Mouse (Mus musculus) right cerebral cortex, adult 18-20 months (tissue): ENCODE results near the gene Macf1.
"Not testable (repeated sequence)": the region's sequence is repeated elsewhere in the genome, so short reads cannot be mapped to it uniquely, and the experiment has no call there.

Experiments
- DNase-seq: peaks from one replicate; pipeline ENCODE4 v3.0.0; 2022; ENCODE audit warnings: mixed read lengths

Macf1 gene

GRCm38 (mm10) chr4:123669696-123670095 lies 14.5 kb downstream of the Macf1 start:
- no peak for DNase-seq

GRCm38 (mm10) chr4:123667260-123667867 lies 16.8 kb downstream of the Macf1 start:
- peak; percentile 83 for DNase-seq

- DNase-seq, result no peak
Measured at GRCm38 (mm10) chr4:123666517-123666916, 17.6 kb downstream of the Macf1 start.

- no peak for DNase-seq
Measured at GRCm38 (mm10) chr4:123665681-123666278, 18.4 kb downstream of the Macf1 start.

- DNase-seq, result no peak
Measured at GRCm38 (mm10) chr4:123664951-123665661, 19.1 kb downstream of the Macf1 start.

- peak; percentile 77 for DNase-seq
Measured at GRCm38 (mm10) chr4:123664021-123664950, 19.9 kb downstream of the Macf1 start.

- DNase-seq, result no peak
Measured at GRCm38 (mm10) chr4:123663688-123663965, 20.5 kb downstream of the Macf1 start.

GRCm38 (mm10) chr4:123662914-123663687 lies 21.1 kb downstream of the Macf1 start:
- DNase-seq, result no peak

- DNase-seq, result no peak
Measured at GRCm38 (mm10) chr4:123658175-123658574, 26.0 kb downstream of the Macf1 start.

GRCm38 (mm10) chr4:123655245-123655644 lies 28.9 kb downstream of the Macf1 start:
- no peak for DNase-seq

- no peak for DNase-seq
Measured at GRCm38 (mm10) chr4:123654566-123654965, 29.6 kb downstream of the Macf1 start.

- not testable (repeated sequence) for DNase-seq
Measured at GRCm38 (mm10) chr4:123653446-123653845, 30.7 kb downstream of the Macf1 start.

GRCm38 (mm10) chr4:123652130-123652529 lies 32.0 kb downstream of the Macf1 start:
- DNase-seq, result no peak

GRCm38 (mm10) chr4:123649131-123649530 lies 35.0 kb downstream of the Macf1 start:
- no peak for DNase-seq

GRCm38 (mm10) chr4:123647668-123648067 lies 36.5 kb downstream of the Macf1 start:
- no peak for DNase-seq

- no peak for DNase-seq
Measured at GRCm38 (mm10) chr4:123647109-123647508, 37.1 kb downstream of the Macf1 start.

GRCm38 (mm10) chr4:123645246-123645845 lies 38.8 kb downstream of the Macf1 start:
- DNase-seq, result no peak

- DNase-seq, result no peak
Measured at GRCm38 (mm10) chr4:123643561-123643960, 40.6 kb downstream of the Macf1 start.

GRCm38 (mm10) chr4:123642877-123643276 lies 41.3 kb downstream of the Macf1 start:
- no peak for DNase-seq

GRCm38 (mm10) chr4:123637136-123637535 lies 47.0 kb downstream of the Macf1 start:
- no peak for DNase-seq

- peak; percentile 17 for DNase-seq
Measured at GRCm38 (mm10) chr4:123635428-123635827, 48.7 kb downstream of the Macf1 start.

- DNase-seq, result no peak
Measured at GRCm38 (mm10) chr4:123634436-123634835, 49.7 kb downstream of the Macf1 start.
